Mouse (Mus musculus) liver, adult 2 months (tissue): ENCODE results near the gene Bmpr1b.

Experiments used
- CTCF ChIP-seq: fragments of 200-500 bp; IDR thresholded peaks from 2 replicates; pipeline ENCODE4 v1.5.1; 2011; ENCODE audit warnings: low read depth, low read length, control low read depth
- POLR2A ChIP-seq: fragments of 200-500 bp; IDR thresholded peaks from 2 replicates; pipeline ENCODE4 v1.6.1; 2011; ENCODE audit warnings: low read length, control low read depth; ENCODE audit not compliant: insufficient read depth; ENCODE audit errors: extremely low read depth

DNA sequence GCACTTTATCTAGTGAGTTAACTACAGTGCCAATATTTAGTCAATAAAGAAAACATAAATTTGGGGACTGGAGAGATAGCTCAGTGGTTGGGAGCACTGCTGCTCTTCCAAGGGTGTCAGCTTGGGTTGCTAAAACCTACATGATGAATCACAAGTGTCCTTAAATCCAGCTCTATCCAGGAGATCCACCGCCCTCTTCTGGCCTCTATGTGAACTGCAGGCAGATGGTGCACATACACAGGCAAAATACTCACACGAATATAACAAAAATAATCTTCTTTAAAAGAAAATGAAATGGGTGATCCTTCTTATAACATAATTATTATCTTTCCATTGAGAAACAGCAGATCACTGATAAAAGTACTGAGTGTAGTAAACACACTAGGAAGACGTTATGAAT is 268.9 kb downstream of the Bmpr1b start:
- TF ChIP-seq CTCF (no peak), POLR2A (no peak)
